Mouse (Mus musculus): Measurements from ENCODE around the gene Fezf2. TPM values are rescaled to one million over a fixed set of nuclear protein-coding genes. Genes with fewer than 3 reads are reported as not detected.

Gene Fezf2
- polyA plus RNA-seq, 1 experiment = not detected

DNA sequence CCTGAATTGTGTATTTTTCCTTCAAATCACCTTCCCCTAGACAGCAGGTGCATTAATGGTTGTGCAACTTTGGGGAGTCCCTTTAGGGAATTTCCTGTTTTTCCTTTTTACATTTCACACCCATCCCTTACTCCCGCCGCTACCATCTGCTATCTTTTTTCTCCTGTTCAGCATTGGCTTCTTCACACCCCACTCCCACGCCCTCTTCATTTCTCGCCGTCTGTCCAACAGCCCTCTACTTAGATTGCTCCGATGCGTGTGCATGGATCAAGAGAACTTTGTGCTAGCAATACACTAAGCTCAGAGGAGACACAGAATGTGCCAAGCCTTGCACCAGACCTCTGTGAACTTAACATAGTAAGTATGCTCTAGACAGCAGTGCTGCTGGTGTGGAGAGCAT lies 51.6 kb downstream of the Fezf2 start:
- Histone ChIP-seq H3K9ac (ENCODE audit: low read depth, poor library complexity, severe bottlenecking) (no peak overlapping the region), H3K9me3 (replicated peaks; ENCODE audit: control insufficient read depth, insufficient read depth, low read length, poor library complexity, severe bottlenecking) (no peaks in the 10 kb centered on the region), H3K27ac (ENCODE audit: insufficient read depth, low read length) (no peak overlapping the region), H3K27me3 (ENCODE audit: control insufficient read depth, insufficient read depth, low read length, poor library complexity, severe bottlenecking) (no peaks in the 10 kb centered on the region), H3K36me3 (ENCODE audit: control insufficient read depth, insufficient read depth, low read length, poor library complexity, severe bottlenecking) (no peaks in the 10 kb centered on the region), H3K4me1 (ENCODE audit: control insufficient read depth, insufficient read depth, low read length) (no peaks in the 10 kb centered on the region), H3K4me3 (ENCODE audit: low read depth, low read length) (no peak overlapping the region)
- TF ChIP-seq POLR2A (IDR thresholded peaks at IDR 0.05; ENCODE audit: insufficient read depth, low read length) (no peak), EP300 (IDR thresholded peaks at IDR 0.05; ENCODE audit: insufficient read depth, low read depth, low read length) (no peak), CTCF (IDR thresholded peaks at IDR 0.05; ENCODE audit: low read depth, low read length) (no peak)

Other genes starting within 250 kb of the Fezf2 start
- 0.23 and 0.52 TPM in 2 replicates for gene Gm49355, start 64.2 kb downstream of the Fezf2 start, polyA plus RNA-seq (2011; ENCODE audit: insufficient read depth, insufficient read length, low read depth, missing spikeins)
- gene 3830406C13Rik, start 64.0 kb downstream of the Fezf2 start, polyA plus RNA-seq (2011; ENCODE audit: insufficient read depth, insufficient read length, low read depth, missing spikeins) = 13.6 TPM in 2 replicates